Mouse (Mus musculus) cerebellum, postnatal 36 days (tissue): ENCODE measurements around the gene Rpa1.
"Not testable (repeated sequence)": the region's sequence is repeated elsewhere in the genome, so short reads cannot be mapped to it uniquely, and the experiment has no call there.

Source experiments
- DNase-seq, 2 experiments: peaks; one replicate each; pipeline ENCODE4 v3.0.0; 2021 to 2022; ENCODE audit warnings: mixed read lengths in 2 of 2

The Rpa1 gene

DNA sequence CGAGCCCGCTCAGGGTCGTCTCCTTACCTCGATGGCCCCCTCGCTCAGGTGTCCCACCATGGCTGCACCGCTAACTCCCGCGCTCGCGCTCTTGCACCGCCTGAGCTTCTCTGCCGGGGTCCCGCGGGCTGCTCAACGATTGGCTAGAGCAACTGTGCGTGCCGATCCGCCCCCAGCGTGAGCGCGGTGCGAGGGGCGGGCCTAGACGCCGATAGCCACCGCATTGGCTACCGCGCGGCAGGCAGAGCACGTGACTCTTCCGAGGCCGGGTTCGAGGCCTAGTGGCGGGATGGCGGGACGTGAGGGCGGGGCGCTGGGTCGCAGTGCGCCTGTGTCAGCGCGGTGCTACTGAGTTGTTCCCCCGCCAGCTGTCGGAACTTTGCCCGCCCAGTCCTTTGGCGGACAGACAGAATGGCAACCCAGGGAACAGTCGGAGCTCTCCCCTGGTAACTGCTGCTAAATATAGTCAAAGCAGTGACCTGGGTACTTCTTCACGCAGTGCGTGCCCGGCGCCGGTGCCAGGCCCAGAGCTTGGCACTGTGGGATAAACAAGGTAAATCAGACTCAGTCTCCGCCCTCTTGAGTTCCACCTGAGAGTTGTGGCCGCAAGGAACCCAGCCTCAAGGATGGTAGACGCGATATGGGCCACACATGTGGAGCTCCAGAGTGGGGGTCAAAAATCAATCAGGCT is at the start of gene Rpa1, which contains the start of gene Smyd4:
Gene Rpa1 (minus strand): TSS at position 126 of the 691 bp plus-strand sequence.
Gene Smyd4 (plus strand): TSS at position 235 of the 691 bp plus-strand sequence.
- DNase-seq, result peak; percentile 91 to 95

GRCm38 (mm10) chr11:75397452-75397851 is 49.3 kb upstream of the Rpa1 start:
- DNase-seq, result no peak

DNA sequence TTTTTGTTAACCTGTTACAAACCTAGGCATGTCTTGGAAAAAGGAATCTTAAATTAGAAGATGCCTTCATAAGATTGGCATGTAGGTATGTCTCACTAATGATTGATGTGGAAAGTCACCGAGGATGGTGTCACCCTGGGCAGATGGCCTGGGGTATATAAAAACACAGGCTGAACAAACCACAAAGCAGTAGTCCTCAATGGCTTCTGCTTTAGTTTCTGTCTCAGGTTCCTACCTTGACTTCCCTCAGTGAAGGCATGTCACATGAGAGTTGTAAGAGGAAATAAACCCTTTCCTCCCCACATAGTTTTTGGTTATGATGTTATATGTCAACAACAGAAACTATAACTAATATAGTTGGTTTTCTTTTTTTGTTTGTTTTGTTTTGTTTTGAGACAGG is 47.5 kb upstream of the Rpa1 start:
- no peak for DNase-seq

GRCm38 (mm10) chr11:75383529-75383928 is 35.4 kb upstream of the Rpa1 start:
- not testable (repeated sequence) for DNase-seq

DNA sequence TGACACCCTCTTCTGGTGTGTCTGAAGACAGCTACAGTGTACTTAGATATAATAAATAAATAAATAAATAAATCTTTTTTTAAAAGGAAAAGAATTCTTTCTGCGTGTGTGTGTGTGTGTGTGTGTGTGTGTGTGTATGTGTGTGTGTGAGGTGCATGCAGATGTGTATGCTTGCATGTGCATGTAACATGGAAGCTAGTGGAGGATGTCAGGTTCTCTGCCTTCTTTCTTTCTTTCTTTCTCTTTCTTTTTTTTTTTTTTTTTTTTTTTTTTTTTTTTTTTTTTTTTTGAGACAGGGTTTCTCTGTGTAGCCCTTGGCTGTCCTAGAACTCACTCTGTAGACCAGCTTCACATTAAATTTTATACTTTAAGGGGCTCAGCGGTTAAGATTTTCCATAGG is 30.7 kb upstream of the Rpa1 start:
- DNase-seq, result not testable (repeated sequence)

- no peak for DNase-seq
These were observed 29.0 kb upstream of the Rpa1 start for GRCm38 (mm10) chr11:75377125-75377524.

DNA sequence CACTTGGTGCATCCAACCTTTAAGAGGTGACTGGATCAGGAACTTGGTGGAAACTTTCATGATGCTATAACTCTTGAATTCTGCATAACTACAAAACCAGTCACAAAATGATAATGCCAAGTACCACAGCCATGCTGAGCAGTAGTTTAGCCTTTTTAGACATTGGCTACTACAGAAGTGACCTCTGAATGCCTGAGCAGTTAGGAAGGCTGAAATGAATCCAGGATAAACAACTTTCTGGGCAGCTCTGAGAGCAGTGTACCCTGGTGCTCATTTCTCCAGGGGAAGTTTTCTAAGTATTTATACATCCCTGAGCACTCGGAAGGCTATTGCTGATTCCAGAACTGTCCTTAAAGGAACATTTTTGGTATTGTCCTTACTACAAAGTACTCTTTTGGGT is 7.4 kb upstream of the Rpa1 start:
- no peak for DNase-seq

DNA sequence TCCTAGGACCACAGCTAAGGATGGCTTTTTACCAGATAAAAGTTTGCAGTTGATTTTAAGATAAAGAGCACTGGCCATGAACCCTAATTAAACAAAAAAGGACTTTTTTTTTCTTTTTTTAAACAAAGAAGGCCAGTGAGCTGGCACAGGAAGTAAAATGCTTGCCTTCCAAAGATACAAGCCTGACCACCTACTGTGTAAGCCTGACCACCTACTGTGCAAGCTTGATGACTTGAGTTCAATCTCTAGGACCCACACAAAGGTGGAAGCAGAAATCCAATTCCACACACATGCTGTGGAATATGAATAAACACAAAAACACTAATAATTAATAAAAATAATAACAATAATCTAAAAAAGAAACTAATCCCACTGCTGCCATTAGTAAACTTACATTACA is 3.1 kb upstream of the Rpa1 start:
- no peak for DNase-seq

DNA sequence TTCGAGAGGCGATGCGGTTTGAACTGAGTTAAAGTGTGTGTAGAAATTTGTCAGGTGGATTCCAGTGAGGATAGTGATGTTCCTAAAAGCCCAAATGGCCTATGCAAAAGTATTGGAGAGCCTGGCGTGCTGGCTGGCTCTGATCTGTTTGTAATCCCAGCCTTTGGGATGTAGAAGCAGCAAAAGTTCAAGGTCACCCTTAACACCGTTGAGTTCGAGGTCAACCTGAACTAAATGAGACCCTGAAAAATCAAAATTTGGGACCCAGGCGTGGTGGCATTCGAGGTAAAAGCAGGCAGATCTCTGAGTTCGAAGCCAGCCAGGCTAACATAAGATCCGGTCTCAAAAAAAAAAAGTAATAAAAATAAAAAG is 752 bp upstream of the Rpa1 start:
- no peak for DNase-seq

GRCm38 (mm10) chr11:75347596-75347995 is 528 bp downstream of the Rpa1 start:
- no peak for DNase-seq

DNA sequence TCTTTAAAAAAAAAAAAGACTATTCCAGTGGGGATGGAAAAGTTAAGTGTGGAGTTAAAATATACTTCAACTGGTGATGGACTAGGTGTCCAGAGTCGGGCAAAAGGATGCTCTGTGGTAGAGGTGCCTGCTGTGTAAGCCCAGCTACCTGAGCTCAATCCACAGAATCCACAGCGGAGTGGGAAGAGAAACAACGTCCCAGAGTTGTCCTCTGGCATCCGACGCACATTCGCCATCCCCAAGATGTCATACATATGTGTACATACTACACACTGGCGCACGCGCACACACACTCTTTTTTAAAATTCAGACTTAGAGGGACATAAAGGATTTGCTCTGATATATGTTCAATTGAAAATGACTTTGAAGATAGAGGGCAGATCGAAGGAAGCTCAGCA is 937 bp downstream of the Rpa1 start:
- DNase-seq, result no peak

- DNase-seq, result no peak
These were observed 1.5 kb downstream of the Rpa1 start for GRCm38 (mm10) chr11:75346556-75347187.

- DNase-seq, result no peak
These were observed 3.4 kb downstream of the Rpa1 start for GRCm38 (mm10) chr11:75344716-75345115.

- no peak for DNase-seq
These were observed 4.0 kb downstream of the Rpa1 start for GRCm38 (mm10) chr11:75344163-75344562.

DNA sequence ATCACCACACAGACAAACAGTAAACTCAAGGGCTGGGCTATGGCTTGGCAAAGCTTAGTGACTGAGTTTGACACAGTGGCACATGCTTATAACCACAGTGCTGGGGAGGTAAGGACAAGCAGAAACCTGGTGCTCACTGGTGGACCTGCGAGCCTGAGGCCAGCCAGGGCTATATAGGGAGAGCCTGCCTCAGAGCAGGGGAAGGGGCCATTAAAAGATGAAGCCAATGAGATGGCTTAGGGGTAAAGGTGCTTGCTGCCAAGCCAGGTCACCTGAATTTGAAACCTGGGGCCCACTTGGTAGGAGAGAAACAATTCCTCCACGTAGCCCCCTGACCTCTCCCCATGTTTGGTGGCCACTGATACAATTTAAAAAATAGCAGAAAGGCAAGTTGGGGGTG is 5.0 kb downstream of the Rpa1 start:
- no peak for DNase-seq

DNA sequence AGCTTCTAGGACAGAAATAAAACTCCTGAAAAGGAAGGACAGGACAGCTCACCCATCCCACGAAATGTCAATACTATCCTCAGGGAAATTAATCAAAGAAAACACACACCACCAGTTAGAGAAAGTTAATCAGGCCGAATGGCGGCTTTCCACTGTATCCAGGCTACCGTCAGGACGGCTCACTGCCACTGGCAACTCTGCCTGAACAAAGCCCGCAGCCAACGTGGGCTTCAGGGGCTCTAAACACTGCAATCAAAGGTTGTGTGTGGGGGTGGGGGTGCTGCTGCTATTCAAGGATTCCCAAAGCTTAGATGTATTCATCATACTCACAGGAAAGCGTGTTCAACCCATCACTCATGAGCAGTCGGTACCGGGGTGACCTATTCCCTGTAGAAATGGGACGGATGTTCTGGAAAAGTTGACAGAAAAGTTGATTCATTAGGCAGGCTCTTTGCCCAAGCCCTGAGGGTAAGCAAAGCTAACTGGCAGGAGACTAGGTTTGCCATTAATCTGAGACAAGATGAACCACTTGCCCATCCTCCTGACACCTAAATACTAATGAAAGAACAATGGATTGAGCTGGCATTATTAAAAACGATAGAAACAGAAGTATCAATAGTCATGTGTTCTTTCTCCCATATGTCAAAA is 7.3 kb downstream of the Rpa1 start:
- DNase-seq, result no peak

DNA sequence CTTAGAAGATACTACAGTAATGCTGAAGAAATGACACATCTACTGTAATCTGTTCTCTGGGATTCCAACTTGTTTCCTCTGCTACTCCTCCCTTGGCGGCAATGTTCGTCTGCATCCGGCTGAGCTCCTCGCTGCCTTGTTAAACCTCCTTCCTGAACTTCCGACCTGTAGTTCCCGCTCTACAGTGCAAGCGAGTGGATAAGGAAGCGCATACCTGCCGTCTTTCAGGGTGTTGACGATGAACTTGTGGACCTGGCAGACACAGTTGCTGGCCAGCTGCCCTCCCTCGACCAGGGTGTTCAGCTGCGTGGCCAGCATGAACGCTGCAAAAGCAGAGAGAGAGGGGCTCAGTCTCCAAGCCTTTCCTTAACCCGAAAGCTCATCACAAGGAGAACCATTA is 8.0 kb downstream of the Rpa1 start:
- DNase-seq, result no peak

DNA sequence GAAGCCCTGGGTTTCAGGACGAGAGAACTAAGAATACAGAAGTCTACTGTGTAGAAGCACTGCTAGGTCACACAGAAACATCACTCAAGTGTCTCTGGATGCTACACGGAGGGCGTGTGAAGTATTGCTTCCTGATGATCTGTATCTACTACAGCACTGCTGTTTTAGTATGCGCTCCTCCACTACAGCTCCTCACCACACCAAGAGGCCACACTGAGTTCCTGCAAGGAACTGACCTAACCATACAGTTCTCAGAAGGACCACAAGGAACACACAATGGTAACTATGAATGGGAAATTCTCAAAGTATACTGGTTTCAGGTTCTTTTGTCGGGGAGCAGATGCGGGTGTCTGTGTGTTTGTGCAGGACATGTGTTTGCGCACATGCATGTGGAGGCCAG is 10.9 kb downstream of the Rpa1 start:
- no peak for DNase-seq

GRCm38 (mm10) chr11:75336676-75337075 is 11.4 kb downstream of the Rpa1 start:
- DNase-seq, result no peak

DNA sequence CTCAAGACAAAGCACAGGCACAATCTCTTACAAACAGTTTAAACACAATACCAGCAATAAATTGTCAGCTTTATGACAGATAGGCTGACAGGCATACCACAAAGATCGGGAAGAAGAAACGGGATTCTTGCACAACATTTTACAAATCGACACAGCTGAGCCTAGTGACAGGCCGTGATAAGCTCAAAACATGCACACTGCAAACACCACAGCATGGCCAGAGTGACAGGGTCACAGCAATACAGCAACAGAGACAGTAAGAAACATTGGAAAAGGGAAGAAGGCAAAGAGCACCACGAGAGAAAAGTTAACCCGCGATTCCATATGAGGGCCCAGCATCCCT is 22.2 kb downstream of the Rpa1 start:
- DNase-seq, result no peak

DNA sequence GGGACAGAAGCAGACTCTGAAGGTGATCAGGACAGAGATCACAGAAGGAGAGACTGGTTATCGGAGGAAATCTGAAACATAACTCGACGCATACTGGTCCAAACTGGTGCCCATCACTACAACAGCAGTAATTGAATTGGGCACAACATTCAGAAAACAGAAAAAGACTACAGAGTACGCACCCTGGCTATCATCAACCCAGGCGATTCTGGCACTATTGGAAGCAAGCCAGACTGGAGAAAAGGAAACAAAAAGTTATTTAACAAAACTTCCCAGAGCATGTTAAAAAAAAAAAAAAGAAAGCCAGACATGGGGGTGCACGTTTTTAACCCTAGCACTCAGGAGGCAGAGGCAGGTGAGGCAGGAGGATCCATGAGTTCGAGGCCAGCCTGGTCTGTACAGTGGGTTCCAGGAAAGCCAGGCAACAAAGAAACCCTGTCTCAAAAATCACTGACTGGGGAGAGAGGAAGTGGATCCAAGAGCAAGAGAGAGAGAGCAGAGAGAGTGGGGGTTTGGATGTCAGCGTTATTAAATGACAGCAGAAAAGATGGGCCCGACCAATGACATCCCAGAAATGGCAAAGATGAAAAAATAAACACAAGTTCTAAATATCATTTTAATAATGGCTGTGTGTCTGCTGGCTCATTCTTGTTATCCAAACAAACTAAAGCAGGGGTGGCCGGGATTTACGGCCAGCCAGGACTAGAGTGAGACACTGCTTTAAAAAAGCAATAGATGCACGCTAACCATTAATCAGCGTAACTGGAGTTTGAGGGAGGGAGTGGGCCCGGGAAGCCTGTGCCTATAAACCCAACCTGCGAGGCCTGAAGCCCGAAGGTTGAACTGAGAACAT is 22.8 kb downstream of the Rpa1 start:
- DNase-seq, result no peak

DNA sequence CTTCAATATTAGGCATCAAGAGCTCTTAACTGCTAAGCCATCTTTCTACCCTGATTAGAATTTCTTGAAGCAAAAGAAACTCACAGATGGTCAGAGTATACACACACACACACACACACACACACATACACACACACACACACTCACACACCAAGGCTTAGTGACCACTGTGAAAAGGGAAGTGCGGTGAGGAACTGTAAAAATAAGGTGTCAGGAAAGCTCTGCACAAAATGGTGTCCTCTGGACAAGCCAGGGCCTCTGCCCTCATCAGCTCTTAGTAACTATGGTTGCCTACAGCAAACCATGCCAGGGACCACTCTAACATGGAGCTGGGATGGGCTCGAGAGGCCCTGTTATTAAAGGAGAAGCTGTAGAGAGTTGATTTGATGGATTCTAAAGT is 23.7 kb downstream of the Rpa1 start:
- DNase-seq, result no peak

DNA sequence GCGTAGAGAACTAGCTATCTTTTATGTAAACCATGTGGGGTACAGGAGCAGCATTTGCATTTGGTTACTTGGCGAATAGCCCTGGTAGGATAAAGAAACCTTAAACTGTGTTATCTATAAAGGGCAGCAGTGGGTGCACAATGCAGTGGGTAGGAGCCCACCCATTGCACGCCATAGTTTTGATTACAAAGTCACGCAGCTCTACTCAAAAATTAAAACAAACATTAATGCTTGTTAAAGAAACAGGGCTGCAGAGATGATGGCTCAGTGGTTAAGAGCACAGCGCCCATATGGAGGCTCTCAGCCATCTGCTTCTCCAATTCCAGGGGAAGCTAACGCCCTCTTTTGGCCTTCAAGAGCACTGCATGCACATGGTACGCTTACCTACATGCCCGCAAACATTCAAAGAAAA is 24.8 kb downstream of the Rpa1 start:
- DNase-seq, result no peak
